Mouse (Mus musculus) lung, adult 18-20 months (tissue): Measurements from ENCODE around the gene Tead3.

Source experiments
- DNase-seq, 2 experiments: peaks; one replicate each; pipeline ENCODE4 v3.0.0; 2022; ENCODE audit warnings: mixed read lengths in 2 of 2

Tead3 gene

GRCm38 (mm10) chr17:28300850-28301249, 49.8 kb downstream of the Tead3 start:
- DNase-seq: no peak

GRCm38 (mm10) chr17:28300323-28300722, 50.3 kb downstream of the Tead3 start:
- no peak for DNase-seq

- no peak for DNase-seq
Measured at GRCm38 (mm10) chr17:28299669-28300320, 50.8 kb downstream of the Tead3 start.

- no peak for DNase-seq
Measured at GRCm38 (mm10) chr17:28298888-28299287, 51.7 kb downstream of the Tead3 start.

- DNase-seq: no peak
Measured at GRCm38 (mm10) chr17:28294449-28295333, 55.9 kb downstream of the Tead3 start.

- no peak for DNase-seq
Measured at GRCm38 (mm10) chr17:28293716-28294115, 56.9 kb downstream of the Tead3 start.

GRCm38 (mm10) chr17:28291346-28291745, 59.3 kb downstream of the Tead3 start:
- no peak for DNase-seq

- DNase-seq: peak; percentile 59 to 73
Measured at GRCm38 (mm10) chr17:28290671-28291070, 59.9 kb downstream of the Tead3 start.

- DNase-seq: peak; percentile 63 to 73
Measured at GRCm38 (mm10) chr17:28290262-28290661, 60.4 kb downstream of the Tead3 start.

GRCm38 (mm10) chr17:28287980-28288379, 62.6 kb downstream of the Tead3 start:
- DNase-seq: no peak

GRCm38 (mm10) chr17:28287578-28287977, 63.0 kb downstream of the Tead3 start:
- DNase-seq: no peak

- DNase-seq: no peak
Measured at GRCm38 (mm10) chr17:28286964-28287363, 63.7 kb downstream of the Tead3 start.

- no peak for DNase-seq
Measured at GRCm38 (mm10) chr17:28286133-28286532, 64.5 kb downstream of the Tead3 start.

GRCm38 (mm10) chr17:28283199-28283598, 67.4 kb downstream of the Tead3 start:
- DNase-seq: no peak

- DNase-seq: no peak
Measured at GRCm38 (mm10) chr17:28281866-28282441, 68.7 kb downstream of the Tead3 start.
